Mouse (Mus musculus) bone marrow, adult 2 months (tissue): ENCODE measurements at regions not wholly inside any gene's neighbourhood (a gene's known extent, or its start where the extent isn't known, plus 50 kb on each side); places are given as distances from the start of the nearest gene placed in this dataset.

Experiments used
- CTCF ChIP-seq: fragments of 200-500 bp; IDR thresholded peaks from 2 replicates; pipeline ENCODE4 v1.5.1; 2011; ENCODE audit warnings: low read length, control low read depth; ENCODE audit not compliant: control insufficient read depth, insufficient read depth
- POLR2A ChIP-seq: fragments of 200-500 bp; IDR thresholded peaks from 2 replicates; pipeline ENCODE4 v1.6.1; 2011; ENCODE audit warnings: low read depth, mild to moderate bottlenecking, control low read depth, low read length, borderline replicate concordance; ENCODE audit not compliant: control insufficient read depth

- no peak for TF ChIP-seq CTCF
- no peak for TF ChIP-seq POLR2A
These were observed 172.8 kb downstream of the Wdr11 start for GRCm38 (mm10) chr7:129764456-129764970.
